Mouse (Mus musculus): ENCODE data around the gene Igsf3. TPM values are rescaled to one million over a fixed set of nuclear protein-coding genes. Genes with fewer than 3 reads are reported as not detected.
A peak's percentile ranks its signal among the peaks of the same experiment; 100 is the strongest.

The Igsf3 gene
- total RNA-seq, 2 experiments from 2014 or later = 6.6 to 10.6 TPM

DNA sequence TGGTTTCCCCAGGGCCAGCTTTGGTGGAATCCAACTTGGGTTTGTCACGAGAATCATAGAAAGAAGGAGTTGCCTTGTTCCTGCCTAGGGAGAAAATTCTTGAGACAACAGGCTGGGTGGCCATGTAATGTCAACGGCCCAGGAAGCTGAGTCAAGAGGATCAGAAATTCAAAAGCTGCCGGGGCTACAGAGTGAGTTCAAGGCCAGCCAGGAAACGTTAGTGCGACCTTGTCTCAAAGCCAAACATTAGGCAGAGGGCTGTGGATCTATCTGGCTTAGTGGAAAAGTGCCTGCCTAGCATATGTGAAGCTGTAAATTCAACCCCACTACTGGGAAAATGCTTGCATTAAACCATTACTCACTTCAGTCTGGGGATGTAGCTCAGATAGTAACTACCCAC, 110.6 kb downstream of the Igsf3 start:
- intact Hi-C loops (cut with DNase I; ENCODE audit: low total_unique reads) = no loop called here
- no peak for DNase-seq

DNA sequence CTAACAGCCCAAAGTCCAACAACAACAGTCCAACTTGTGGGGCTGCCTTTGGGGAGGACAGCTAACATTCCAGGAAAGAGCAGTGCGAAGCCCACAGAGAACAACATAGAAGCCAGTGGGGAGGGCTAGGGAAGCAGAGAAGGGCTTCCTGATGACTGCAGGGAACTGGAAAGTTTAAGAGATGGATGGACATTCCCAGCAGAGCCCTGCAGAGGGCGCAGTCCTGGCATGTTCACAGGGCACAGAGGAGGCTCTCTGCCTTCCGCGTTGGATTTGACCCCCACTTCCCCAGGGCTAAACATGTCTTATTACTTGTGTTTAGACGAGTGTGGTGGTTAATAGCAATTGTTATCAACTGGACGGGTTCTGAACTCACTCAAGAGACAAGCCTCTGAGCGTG, 111.3 kb downstream of the Igsf3 start:
- no peak for DNase-seq
- intact Hi-C loops (cut with DNase I; ENCODE audit: low total_unique reads) = no loop called here

- no peak for DNase-seq
- intact Hi-C loops (cut with DNase I; ENCODE audit: low total_unique reads) = no loop called here
Observed at GRCm38 (mm10) chr3:101490515-101490914, 113.6 kb downstream of the Igsf3 start.

DNA sequence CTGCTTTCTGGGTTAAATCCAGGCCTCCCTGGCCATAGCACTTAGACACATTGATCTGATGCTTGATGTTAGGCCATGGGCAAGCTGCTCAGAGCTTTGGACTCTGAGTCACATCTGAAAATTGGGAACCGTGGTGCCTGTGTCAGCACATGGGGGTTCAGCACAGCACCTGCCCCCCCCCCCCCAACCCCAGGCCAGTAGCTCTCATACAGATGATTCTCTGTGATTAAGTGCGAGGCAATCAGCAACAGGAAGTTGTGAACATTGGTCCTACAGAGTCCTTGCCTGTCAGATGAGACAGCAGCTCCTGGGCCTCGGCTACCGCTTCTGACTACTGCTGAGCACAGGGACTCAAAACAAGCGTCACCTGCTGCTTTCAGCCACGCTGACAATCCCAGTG, 116.0 kb downstream of the Igsf3 start:
- intact Hi-C loops (cut with DNase I; ENCODE audit: low total_unique reads) = no loop called here
- no peak for DNase-seq

DNA sequence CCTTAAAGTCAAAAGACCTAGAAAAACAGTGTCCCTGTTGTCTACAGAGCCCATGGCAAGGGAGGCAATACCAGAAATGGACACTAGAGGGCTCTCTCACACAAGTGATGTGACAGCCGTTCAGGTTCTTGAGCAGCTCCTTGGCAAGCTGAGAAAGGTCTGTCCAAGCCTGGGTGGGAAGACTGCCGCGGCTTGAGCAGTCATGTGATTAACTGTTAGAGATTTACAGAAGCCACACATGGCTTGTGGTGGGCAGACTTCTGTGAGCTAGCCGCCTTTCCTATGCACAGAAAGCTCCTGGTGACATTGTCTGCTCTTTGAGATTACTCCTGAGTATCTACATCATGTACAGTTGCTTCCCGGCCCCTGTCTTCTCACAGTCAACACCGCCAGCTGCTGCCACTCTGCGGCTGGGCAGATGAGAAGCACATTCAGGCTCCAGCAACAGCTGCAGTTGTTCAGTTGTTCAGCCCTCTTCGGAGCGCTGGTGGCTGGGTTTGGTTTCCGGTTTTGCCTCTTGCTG, 117.1 kb downstream of the Igsf3 start:
- peak; percentile 80 for DNase-seq
- intact Hi-C loops (cut with DNase I; ENCODE audit: low total_unique reads) = loop anchor here (2.0 kb wide), 1 partner anchor 319 kb away; no protein-coding TSS in a partner anchor

DNA sequence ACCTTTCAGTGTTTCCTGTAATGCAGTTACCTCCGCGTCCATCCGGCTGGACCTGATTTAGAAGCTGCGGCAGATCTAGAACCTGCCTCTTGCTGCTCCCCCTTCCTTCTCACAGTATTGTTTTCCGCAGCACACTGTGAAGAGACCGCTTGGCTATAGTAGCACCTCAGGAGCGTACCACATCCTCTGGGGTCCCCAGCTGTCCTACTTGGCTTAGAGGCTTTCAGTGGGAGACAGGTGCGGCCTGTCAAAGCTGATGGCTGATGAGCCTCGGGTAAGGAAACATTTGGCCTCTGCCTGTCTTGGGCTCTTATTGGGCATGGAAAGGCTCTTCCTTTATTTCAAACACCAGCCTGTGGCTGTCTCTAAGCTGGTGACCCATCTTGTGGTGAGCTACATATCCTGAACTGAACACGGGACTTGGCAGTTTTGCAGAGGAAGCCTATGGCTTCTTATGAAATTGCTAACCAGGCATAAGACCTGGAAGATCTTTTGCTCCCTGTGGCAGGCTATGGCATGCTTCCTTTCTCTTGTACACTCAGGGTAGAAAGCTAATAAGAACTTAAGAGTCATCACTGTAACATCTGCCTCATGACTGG, 120.6 kb downstream of the Igsf3 start:
- no peak for DNase-seq
- intact Hi-C loops (cut with DNase I; ENCODE audit: low total_unique reads) = no loop called here

GRCm38 (mm10) chr3:101499906-101500305, 123.0 kb downstream of the Igsf3 start:
- intact Hi-C loops (cut with DNase I; ENCODE audit: low total_unique reads) = loop anchor here (10.0 kb wide), 1 partner anchor 105 kb away; the partner anchor contains the start of gene Atp1a1

DNA sequence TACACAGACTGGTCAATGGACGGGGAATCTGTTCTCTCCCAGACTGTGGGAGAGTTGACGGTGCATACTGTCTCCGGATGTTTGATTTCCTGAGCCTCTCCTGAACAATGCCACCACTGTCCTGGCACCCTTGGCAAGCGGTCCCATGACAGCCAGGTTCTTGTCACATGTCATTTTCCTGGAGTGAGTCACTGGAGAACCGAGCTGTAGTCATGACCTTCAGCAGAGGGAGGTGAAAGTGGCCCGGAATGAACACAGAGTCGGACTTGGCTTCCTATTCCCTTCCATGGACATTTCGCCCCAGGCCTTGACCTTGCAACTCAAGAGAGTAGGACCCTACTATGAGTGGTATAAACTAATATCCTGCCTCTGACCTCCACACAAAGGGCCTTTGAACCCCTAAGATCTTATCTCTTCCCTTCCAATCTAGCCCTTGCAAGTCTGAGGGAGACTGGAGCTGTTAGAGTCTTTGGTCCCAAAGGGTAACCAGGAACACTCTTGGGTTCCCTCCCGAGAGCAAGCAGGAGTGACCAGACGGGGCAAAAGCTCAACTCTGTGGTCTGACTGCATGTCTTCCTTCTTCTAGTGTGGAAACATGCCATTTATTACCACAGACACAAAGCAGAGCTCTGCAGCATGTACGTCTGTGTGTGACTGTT, 123.6 kb downstream of the Igsf3 start:
- intact Hi-C loops (cut with DNase I; ENCODE audit: low total_unique reads) = loop anchor here (10.0 kb wide), 1 partner anchor 104 kb away; the partner anchor contains the start of gene Atp1a1
- no peak for DNase-seq

More at GRCm38 (mm10) chr3:101499906-101500305, 123.0 kb downstream of the Igsf3 start:
- no peak for DNase-seq

GRCm38 (mm10) chr3:101501611-101502010, 124.7 kb downstream of the Igsf3 start:
- intact Hi-C loops (cut with DNase I; ENCODE audit: low total_unique reads) = loop anchor here (10.0 kb wide), 1 partner anchor 103 kb away; the partner anchor contains the start of gene Atp1a1
- no peak for DNase-seq

DNA sequence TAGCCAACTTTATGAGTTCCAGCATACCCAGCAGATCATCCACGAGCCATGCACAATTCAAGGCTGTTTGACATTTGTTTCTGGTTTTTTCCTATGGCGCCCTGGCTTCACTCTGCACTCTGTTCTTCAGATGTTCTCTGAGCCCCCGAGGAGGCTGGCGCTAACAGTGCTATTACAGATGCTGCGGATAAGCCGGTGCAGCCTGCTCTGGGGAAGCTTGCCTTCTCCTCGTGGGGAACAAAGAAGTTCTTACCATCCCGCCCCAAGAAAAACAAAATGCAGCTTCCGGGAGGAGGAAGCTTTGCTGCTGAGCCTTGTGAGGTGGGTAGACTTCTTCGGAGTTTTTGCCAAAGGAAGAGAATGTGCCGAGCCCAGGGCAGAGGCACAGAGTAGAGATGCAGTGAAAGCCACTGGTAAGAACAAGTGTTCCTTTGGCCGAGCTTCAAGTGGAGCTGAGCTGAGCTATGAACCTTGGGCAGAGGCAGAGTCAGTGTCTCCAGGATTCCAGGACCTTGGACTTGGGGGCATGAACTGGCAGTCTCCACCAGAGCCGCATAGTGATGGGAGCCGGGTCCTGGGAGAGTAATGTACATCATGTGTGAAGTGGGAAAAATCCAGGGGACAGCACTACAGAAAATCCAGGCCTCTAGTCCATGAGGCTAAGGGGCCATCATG, 125.3 kb downstream of the Igsf3 start:
- intact Hi-C loops (cut with DNase I; ENCODE audit: low total_unique reads) = loop anchor here (10.0 kb wide), 1 partner anchor 103 kb away; the partner anchor contains the start of gene Atp1a1

DNA sequence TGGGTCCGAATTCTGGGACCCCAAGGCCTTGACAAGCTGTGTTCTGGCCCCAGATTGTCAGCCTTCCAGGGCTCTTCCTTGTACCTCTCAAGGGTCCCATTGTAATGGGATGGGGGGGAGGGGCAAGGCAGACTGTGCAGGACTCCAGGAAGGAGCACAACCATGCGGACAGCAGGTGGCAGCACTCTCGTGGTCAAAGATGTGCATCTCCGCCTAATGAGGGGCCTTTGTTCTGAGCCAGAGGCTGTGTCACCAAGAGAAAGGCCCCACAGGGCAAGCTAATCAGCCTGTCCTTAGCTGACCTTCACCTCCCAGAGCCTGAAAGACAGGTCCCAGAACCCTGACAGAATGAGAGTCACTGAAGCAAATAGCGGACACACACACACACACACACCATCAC, 129.3 kb downstream of the Igsf3 start:
- intact Hi-C loops (cut with DNase I; ENCODE audit: low total_unique reads) = loop anchor here (5.0 to 10.0 kb wide), 2 partner anchors 99 to 301 kb away; partner anchors contain the start of gene Atp1a1
- peak; percentile 88 for DNase-seq

More for the DNA sequence above, 125.3 kb downstream of the Igsf3 start:
- DNase-seq = no peak

DNA sequence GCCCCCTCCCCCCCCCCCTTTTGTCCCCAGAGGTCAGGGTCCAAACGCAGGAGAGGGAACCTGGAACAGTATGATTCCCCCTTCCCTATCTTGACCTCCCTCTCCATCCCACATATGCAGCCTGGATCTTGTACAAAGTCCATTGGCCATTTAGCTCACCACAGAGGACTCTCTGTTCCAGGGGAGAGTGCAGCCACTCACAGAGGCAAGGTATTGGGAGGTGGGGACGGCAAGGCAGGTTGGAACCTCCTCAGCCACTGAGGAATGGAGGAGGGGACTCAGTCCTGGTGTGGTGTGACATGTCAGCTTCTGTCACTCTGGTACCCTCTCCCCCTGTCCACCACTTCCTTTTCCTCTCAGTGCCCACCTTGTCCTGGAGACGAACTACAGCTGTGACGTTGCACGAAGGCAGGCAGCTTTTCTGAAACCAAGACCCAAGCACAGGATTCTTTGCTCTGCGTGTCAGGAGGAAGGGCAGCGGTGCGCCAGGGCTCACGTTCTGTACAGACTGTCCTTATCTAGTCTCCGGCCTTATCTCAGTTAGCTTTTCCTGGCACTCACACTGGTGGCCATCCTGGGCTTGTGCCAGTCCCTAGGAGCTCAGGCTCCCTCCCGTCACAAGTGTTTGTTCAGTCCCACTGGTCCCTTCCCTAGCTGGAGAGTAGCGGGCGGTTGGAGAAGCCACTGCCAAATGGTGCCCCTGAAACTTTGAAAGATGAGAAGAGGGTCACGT, 130.3 kb downstream of the Igsf3 start:
- no peak for DNase-seq
- intact Hi-C loops (cut with DNase I; ENCODE audit: low total_unique reads) = loop anchor here (5.0 to 10.0 kb wide), 2 partner anchors 98 to 300 kb away; partner anchors contain the start of gene Atp1a1

- intact Hi-C loops (cut with DNase I; ENCODE audit: low total_unique reads) = loop anchor here (5.0 to 10.0 kb wide), 2 partner anchors 97 to 300 kb away; partner anchors contain the start of gene Atp1a1
- DNase-seq = no peak
Observed at GRCm38 (mm10) chr3:101507766-101508165, 130.9 kb downstream of the Igsf3 start.

DNA sequence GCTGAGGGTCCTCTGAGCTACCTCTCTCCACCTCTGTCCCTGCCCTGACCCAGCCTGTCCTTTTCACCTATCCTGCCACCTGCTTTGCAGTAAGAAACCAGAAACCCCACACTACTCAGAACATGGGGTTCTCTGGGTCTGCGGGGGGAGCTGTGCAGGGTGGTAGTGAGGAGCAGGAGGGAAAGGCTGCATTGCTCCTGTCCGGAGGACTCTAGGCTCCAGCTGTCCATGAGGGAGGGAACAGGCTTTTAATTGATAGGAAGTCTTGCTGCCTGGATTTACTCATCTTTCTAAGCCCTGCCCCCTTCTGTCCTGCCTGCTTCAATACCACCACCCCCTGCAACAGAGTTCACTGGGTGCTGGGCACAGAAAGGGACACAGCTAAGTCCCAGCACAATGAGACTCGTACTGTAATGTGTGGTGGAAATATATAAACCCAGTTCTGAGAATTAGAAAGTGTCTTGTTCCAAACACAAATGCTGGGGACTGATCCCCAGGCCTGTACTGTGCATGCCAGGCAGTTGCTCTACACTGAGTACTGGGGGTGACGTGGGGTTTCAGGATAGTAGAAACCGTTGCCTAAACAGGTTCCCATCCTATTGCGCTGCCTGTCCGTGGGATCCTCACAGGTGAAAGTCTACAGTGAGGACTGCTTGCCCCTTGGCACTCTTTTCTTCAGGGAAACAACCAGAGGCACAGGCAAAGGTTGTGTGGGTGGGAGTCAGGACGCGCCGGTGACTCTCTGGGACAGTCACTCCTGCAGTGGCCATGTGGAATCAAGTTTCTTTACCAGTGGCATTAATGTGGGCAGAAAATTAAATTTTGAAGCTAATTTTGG, 133.0 kb downstream of the Igsf3 start:
- intact Hi-C loops (cut with DNase I; ENCODE audit: low total_unique reads) = loop anchor here (5.0 to 10.0 kb wide), 2 partner anchors 95 to 297 kb away; partner anchors contain the start of gene Atp1a1
- DNase-seq = no peak

DNA sequence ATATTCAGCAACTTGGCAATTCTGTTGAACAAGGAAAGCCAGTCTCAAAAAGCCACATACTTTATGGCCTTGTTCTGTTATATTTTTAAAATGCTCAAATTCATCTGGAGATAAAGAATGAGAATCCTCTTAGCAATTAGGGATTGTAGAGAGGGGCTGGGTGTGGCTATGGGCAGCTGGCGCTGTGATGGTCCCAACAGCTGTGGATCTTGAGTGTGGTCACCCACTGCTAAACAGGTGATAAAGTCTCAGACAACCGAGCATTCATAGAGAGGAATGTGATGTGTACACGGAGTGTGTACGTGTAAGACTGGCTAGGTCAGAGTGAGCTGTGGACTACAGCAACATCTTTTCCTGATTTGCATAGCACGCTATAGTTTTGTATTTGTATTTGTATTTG, 133.7 kb downstream of the Igsf3 start:
- intact Hi-C loops (cut with DNase I; ENCODE audit: low total_unique reads) = no loop called here
- DNase-seq = no peak
